Mouse (Mus musculus) stomach, embryonic 15.5 days (tissue): ENCODE measurements at regions not wholly inside any gene's neighbourhood (a gene's known extent, or its start where the extent isn't known, plus 50 kb on each side); places are given as distances from the start of the nearest gene placed in this dataset.

Experiments used
- ATAC-seq: fragments of 200-750 bp; cut with Nextera tagmentation; 2 replicates; pipeline ENCODE4 v1.8.0; 2017; ENCODE audit warnings: low read depth, moderate number of reproducible peaks, moderate TSS enrichment; ENCODE audit not compliant: insufficient read depth, low FRiP score
- H3K27ac ChIP-seq: fragments of 300-500 bp; sonication (generic); 2 replicates; pipeline ENCODE4 v1.5.1; 2015; ENCODE audit warnings: mild to moderate bottlenecking, inconsistent platforms
- H3K27me3 ChIP-seq: fragments of 300-500 bp; sonication (generic); replicated peaks from 2 replicates; pipeline ENCODE4 v1.6.1; 2015; ENCODE audit warnings: inconsistent platforms
- H3K36me3 ChIP-seq: fragments of 300-500 bp; sonication (generic); 2 replicates; pipeline ENCODE4 v1.6.1; 2015; ENCODE audit warnings: inconsistent platforms
- H3K4me1 ChIP-seq: fragments of 300-500 bp; sonication (generic); 2 replicates; pipeline ENCODE4 v1.6.1; 2015; ENCODE audit warnings: inconsistent platforms
- H3K4me2 ChIP-seq: fragments of 300-500 bp; sonication (generic); 2 replicates; pipeline ENCODE4 v1.6.1; 2015; ENCODE audit warnings: mild to moderate bottlenecking, inconsistent platforms
- H3K4me3 ChIP-seq: fragments of 300-500 bp; sonication (generic); replicated peaks from 2 replicates; pipeline ENCODE4 v1.5.1; 2015; ENCODE audit warnings: inconsistent platforms
- H3K9ac ChIP-seq: fragments of 300-500 bp; sonication (generic); 2 replicates; pipeline ENCODE4 v1.6.1; 2015; ENCODE audit warnings: inconsistent platforms
- H3K9me3 ChIP-seq: fragments of 300-500 bp; sonication (generic); 2 replicates; pipeline ENCODE4 v1.6.1; 2016; ENCODE audit warnings: inconsistent platforms
- WGBS: fragments of 180-500 bp; shearing (Covaris S2); methylation state at CpG from one replicate; pipeline ENCODE4 v1.1.7; 2015; 5-methylcytosine and 5-hydroxymethylcytosine counted together

DNA sequence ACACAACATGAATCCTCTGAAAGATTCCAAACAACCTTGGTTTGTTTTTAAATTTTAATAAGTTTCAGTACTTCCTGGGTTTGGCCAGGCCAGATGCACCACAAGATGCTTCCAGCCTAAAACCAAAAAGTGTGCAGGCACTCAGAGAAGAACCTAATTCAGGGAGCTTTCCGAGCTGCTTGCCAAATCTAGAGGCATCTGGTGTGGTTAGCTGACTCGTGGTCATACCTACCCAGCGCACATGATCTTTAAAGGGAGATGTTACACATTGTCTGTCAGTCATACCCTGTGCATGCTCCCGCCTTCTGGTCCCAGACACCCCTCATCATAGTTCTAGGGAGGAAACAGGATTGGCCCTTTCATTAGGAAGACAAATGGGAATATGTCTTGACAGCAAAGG lies 252.7 kb upstream of the Far2 start:
- no peaks in the 10 kb centered on the region for H3K4me1 ChIP-seq
- H3K4me3 ChIP-seq = no peak overlapping the region
- no peak overlapping the region for H3K27ac ChIP-seq
- no peaks in the 10 kb centered on the region for H3K9me3 ChIP-seq
- no peak overlapping the region for H3K9ac ChIP-seq
- ATAC-seq = no peak
- WGBS = 76% methylated on average over 4 of the region's 4 CpGs
- H3K4me2 ChIP-seq = no peak overlapping the region
- H3K27me3 ChIP-seq = no peaks in the 10 kb centered on the region
- no peaks in the 10 kb centered on the region for H3K36me3 ChIP-seq

DNA sequence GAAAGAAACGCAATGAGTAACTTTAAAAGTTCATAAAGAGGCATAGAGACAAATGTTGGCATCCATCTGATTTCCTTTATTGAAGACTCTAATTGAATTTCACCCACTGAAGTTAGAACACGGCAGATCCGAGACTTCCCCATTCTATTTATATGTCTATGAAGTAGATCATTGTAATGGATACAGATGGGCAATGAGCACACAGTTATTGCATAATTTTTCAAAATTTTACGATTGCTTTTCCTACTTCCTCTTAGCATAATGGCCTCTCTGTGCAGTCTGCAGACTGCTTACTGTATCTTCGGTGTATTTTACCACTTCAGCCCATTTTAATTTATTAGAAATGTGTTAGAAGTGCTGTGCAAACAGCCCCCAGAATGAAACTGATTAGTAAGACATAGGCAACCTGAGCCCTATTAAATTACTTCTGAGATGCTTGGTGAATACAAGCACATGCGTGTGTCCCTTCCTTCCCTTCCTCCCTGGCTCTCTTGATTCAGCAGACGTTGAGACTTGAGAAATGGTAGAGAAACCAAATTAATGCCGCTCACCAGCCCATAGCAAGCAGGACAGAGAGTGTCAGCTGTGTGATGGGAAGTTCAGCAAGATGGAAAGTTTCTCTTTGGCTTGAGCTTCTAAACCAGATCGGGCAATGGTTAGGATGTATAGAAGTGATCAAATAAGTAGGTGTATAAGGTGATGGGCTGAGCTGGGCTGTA lies 247.9 kb upstream of the Far2 start:
- H3K4me3 ChIP-seq = no peak overlapping the region
- no peak overlapping the region for H3K9ac ChIP-seq
- no peaks in the 10 kb centered on the region for H3K36me3 ChIP-seq
- ATAC-seq = no peak
- no peak overlapping the region for H3K4me2 ChIP-seq
- no peaks in the 10 kb centered on the region for H3K4me1 ChIP-seq
- no peaks in the 10 kb centered on the region for H3K9me3 ChIP-seq
- no peak overlapping the region for H3K27ac ChIP-seq
- WGBS = 76% methylated on average over 9 of the region's 9 CpGs
- no peaks in the 10 kb centered on the region for H3K27me3 ChIP-seq

DNA sequence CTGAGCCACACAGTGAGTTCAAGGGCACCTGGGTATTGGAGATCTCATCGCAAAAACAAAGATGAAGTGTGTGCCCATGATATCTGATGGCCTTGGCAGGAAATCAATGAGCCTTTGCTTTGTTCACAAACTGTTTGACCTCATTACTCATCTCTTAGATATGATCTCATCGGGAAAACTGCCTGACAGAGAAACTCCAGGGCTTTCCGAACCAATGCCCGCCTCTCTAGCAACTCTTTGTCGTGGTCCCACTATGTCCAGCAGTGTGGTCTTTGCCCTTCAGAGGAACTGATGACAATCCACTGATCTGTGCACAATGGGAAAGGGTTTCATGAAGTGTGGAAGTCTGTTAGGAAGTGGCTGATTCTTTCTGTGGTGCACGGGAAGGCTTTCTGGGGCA lies 247.2 kb upstream of the Far2 start:
- Histone ChIP-seq H3K4me2 (no peak overlapping the region), H3K27ac (no peak overlapping the region), H3K36me3 (no peaks in the 10 kb centered on the region), H3K9ac (no peak overlapping the region), H3K9me3 (no peaks in the 10 kb centered on the region), H3K4me3 (no peak overlapping the region), H3K27me3 (no peaks in the 10 kb centered on the region), H3K4me1 (no peaks in the 10 kb centered on the region)
- 66% methylated on average over 6 of the region's 6 CpGs for WGBS
- ATAC-seq = no peak

GRCm38 (mm10) chr6:147800846-147801245 lies 246.2 kb upstream of the Far2 start:
- Histone ChIP-seq H3K4me1 (no peaks in the 10 kb centered on the region), H3K27ac (no peak overlapping the region), H3K4me2 (no peak overlapping the region), H3K9ac (no peak overlapping the region), H3K36me3 (no peaks in the 10 kb centered on the region), H3K9me3 (no peaks in the 10 kb centered on the region), H3K4me3 (no peak overlapping the region), H3K27me3 (no peaks in the 10 kb centered on the region)
- ATAC-seq = no peak
- 84% methylated on average over 5 of the region's 5 CpGs for WGBS

DNA sequence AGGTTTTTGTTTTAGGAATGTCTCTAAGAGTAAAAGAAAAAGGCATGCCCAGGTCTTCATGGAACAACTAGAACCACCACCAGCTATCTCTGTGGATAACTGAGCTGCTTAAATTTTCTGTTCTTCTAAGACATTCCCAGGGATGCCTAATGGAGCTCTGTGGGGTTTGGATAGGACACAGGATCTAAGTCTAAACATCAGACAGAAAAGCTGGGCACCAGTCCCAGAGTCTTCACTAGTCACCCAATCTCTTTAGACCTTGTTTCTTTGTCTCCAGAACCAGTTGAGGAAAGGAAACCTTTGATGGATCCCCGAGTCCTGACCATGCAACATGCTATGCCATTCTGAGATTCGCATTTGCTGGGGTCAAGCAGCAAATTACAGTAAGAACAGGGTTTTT lies 243.2 kb upstream of the Far2 start:
- Histone ChIP-seq H3K4me2 (no peak overlapping the region), H3K9me3 (no peaks in the 10 kb centered on the region), H3K36me3 (no peaks in the 10 kb centered on the region), H3K27me3 (no peaks in the 10 kb centered on the region), H3K27ac (no peak overlapping the region), H3K4me1 (no peaks in the 10 kb centered on the region), H3K9ac (no peak overlapping the region), H3K4me3 (no peak overlapping the region)
- 80% methylated on average over 2 of the region's 2 CpGs for WGBS
- ATAC-seq = no peak

GRCm38 (mm10) chr6:147810710-147811109 lies 236.3 kb upstream of the Far2 start:
- Histone ChIP-seq H3K4me2 (no peak overlapping the region), H3K9me3 (no peaks in the 10 kb centered on the region), H3K36me3 (no peaks in the 10 kb centered on the region), H3K4me1 (no peaks in the 10 kb centered on the region), H3K27me3 (no peaks in the 10 kb centered on the region), H3K9ac (no peak overlapping the region), H3K27ac (no peak overlapping the region), H3K4me3 (no peak overlapping the region)
- ATAC-seq = no peak
- 45% methylated on average over 1 of the region's 1 CpGs for WGBS

DNA sequence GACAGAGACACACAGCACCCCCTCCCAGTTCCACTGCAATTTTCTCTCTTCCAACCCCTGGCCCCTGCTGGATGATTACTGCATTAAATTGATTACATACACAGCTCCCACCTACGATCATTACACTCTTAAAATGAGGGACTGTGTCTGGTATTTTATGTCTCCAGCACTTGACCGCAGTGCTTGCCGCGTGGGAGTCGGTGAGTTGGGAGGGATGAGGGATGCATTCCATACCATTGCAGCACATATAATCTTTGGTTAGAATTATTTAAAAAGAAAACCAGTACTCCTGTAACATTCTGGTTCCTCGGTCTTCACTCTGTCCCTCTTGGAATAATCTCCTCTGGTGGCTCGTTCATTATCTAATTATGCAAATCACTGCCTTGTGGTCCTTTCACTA lies 230.2 kb upstream of the Far2 start:
- WGBS = 72% methylated on average over 7 of the region's 7 CpGs
- no peak for ATAC-seq
- no peaks in the 10 kb centered on the region for H3K9me3 ChIP-seq
- no peak overlapping the region for H3K9ac ChIP-seq
- no peak overlapping the region for H3K27ac ChIP-seq
- H3K36me3 ChIP-seq = no peaks in the 10 kb centered on the region
- H3K4me2 ChIP-seq = no peak overlapping the region
- H3K4me3 ChIP-seq = no peak overlapping the region
- H3K27me3 ChIP-seq = no peaks in the 10 kb centered on the region
- H3K4me1 ChIP-seq = no peaks in the 10 kb centered on the region

- Histone ChIP-seq H3K4me1 (no peaks in the 10 kb centered on the region), H3K4me3 (no peak overlapping the region), H3K4me2 (no peak overlapping the region), H3K9ac (no peak overlapping the region), H3K27me3 (no peaks in the 10 kb centered on the region), H3K9me3 (no peaks in the 10 kb centered on the region), H3K36me3 (no peaks in the 10 kb centered on the region), H3K27ac (no peak overlapping the region)
- no peak for ATAC-seq
These were observed 229.8 kb upstream of the Far2 start for GRCm38 (mm10) chr6:147817262-147817661.

DNA sequence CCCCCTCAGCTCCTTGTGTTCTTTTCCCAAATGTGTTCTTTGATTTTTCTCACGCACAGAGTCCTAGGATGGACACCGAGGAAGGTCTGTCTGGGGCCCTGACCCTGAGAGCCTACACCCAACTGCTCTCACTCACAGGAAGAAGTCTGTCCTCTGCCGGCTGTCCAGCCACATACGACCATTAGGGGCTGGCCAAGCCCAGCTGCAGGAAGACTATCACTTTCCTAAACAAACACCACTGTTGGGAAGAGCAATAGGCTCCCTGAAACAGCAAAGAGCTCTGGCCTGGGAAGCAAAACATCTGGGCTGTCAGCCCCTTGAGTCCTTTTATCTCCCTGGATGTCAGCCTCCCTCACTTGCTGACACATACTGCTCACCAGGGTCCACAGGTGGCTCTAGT lies 224.8 kb upstream of the Far2 start:
- Histone ChIP-seq H3K4me3 (no peak overlapping the region), H3K4me2 (no peak overlapping the region), H3K9me3 (no peaks in the 10 kb centered on the region), H3K9ac (no peak overlapping the region), H3K27me3 (no peaks in the 10 kb centered on the region), H3K36me3 (no peaks in the 10 kb centered on the region), H3K27ac (no peak overlapping the region), H3K4me1 (no peaks in the 10 kb centered on the region)
- no peak; the same call in 1 of the 2 replicates for ATAC-seq
- WGBS = 12% methylated on average over 4 of the region's 4 CpGs

GRCm38 (mm10) chr6:147832521-147832920 lies 214.5 kb upstream of the Far2 start:
- Histone ChIP-seq H3K36me3 (no peaks in the 10 kb centered on the region), H3K4me2 (no peak overlapping the region), H3K4me3 (no peak overlapping the region), H3K9ac (no peak overlapping the region), H3K9me3 (no peaks in the 10 kb centered on the region), H3K4me1 (no peaks in the 10 kb centered on the region), H3K27ac (no peak overlapping the region), H3K27me3 (no peaks in the 10 kb centered on the region)
- no peak for ATAC-seq
- 81% methylated on average over 3 of the region's 3 CpGs for WGBS

DNA sequence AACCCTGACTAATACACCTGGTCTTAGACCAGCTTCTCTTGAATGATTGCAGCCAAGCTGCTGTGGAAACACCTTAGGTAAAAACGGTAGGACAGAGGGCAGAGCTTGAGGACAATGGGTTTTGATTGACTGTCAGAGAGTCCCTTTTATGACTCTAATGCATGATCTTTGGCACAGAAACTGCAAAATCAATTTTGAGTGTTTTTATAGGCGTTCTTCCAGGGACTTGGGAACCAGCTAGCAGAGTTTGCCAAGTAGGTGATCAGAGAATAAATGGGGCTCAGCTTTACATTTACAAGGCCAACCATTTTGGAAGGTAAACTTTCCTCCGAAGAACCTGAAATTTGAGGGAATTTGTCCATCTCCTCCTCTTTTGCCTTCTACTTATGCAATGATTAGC lies 213.6 kb upstream of the Far2 start:
- H3K4me2 ChIP-seq = no peak overlapping the region
- no peaks in the 10 kb centered on the region for H3K4me1 ChIP-seq
- H3K9ac ChIP-seq = no peak overlapping the region
- H3K27ac ChIP-seq = no peak overlapping the region
- no peaks in the 10 kb centered on the region for H3K9me3 ChIP-seq
- no peak for ATAC-seq
- 71% methylated on average over 3 of the region's 3 CpGs for WGBS
- H3K4me3 ChIP-seq = no peak overlapping the region
- no peaks in the 10 kb centered on the region for H3K27me3 ChIP-seq
- no peaks in the 10 kb centered on the region for H3K36me3 ChIP-seq

DNA sequence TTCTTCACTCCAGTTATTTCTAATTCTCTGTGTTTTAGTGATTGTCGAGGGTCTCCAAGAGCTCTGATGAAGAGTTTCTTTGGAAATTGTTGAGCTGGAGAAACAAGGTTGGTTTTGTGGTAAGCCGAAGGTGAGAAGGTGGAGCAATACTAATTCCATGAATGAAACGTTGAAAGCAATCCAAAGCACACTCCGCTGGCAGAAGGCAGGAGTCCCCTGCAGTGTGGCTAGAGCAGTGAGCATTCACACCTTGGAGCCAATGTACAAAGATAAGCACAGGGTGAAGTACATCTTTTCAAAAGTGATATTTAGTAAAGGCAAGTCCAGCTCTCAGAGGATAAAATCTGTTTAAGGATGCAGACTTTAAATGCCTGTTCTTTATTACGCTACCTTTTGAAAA lies 208.2 kb upstream of the Far2 start:
- no peaks in the 10 kb centered on the region for H3K36me3 ChIP-seq

GRCm38 (mm10) chr6:147849988-147850387 lies 197.1 kb upstream of the Far2 start:
- Histone ChIP-seq H3K4me1 (no peaks in the 10 kb centered on the region), H3K9me3 (no peaks in the 10 kb centered on the region), H3K4me2 (no peak overlapping the region), H3K36me3 (no peaks in the 10 kb centered on the region), H3K27me3 (no peaks in the 10 kb centered on the region), H3K27ac (no peak overlapping the region), H3K4me3 (no peak overlapping the region), H3K9ac (no peak overlapping the region)
- ATAC-seq = no peak
- 86% methylated on average over 2 of the region's 2 CpGs for WGBS

More for the DNA sequence above, 208.2 kb upstream of the Far2 start:
- H3K9ac ChIP-seq = no peak overlapping the region
- H3K27ac ChIP-seq = no peak overlapping the region
- H3K9me3 ChIP-seq = no peaks in the 10 kb centered on the region
- no peaks in the 10 kb centered on the region for H3K27me3 ChIP-seq
- H3K4me2 ChIP-seq = no peak overlapping the region
- no peak overlapping the region for H3K4me3 ChIP-seq
- 78% methylated on average over 5 of the region's 5 CpGs for WGBS
- ATAC-seq = no peak
- no peaks in the 10 kb centered on the region for H3K4me1 ChIP-seq
